Mouse (Mus musculus) embryo, embryonic 11 days (tissue): ENCODE data around the gene C2cd4d.
A peak's percentile ranks its signal among the peaks of the same experiment; 100 is the strongest.

Experiments
- DNase-seq: peaks from one replicate; pipeline ENCODE4 v3.0.0-alpha.2; 2015

The C2cd4d gene

DNA sequence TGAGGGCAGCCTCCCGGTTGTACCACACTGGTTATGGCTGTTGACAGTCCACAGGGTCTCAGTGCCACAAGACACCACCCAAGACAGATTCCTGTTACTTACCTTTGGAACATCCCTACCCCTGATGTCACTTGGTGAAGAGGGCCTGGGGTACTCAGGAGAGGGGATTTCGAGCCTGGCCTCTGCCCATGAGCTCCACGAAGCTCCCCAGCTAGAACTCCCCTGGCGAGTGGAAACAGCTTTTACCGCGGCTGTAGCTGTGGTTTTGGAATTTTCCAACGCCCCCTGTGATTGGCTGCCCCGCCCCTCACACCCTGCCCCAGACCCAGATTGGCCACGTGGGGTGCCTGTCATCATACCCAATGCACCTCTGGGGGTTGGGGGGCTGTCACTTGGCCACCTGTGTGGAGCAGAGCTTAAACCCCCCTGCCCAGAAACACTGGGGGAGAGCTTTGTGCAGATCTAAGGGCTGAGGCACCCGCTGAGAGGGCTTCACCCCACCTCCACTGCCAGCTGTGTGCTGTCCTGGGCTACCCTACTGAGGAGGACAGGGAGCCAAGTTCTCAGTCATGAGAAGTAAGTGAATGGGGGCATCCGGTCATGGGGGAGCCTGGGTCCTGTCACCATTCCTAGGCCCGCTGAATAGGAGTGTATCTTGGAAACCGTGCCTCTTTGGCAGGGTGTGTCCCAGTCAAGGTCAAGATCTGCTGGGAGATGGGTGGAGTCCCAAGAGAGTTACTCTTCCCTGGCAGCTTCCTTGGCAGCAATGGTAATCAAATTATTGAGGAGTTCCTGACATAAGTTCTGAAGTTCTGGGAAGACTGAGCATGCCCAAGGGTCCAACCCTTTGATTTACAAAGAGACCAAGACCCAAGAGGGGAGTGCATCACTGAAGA, 15.0 kb downstream of the C2cd4d start:
- DNase-seq, result no peak

DNA sequence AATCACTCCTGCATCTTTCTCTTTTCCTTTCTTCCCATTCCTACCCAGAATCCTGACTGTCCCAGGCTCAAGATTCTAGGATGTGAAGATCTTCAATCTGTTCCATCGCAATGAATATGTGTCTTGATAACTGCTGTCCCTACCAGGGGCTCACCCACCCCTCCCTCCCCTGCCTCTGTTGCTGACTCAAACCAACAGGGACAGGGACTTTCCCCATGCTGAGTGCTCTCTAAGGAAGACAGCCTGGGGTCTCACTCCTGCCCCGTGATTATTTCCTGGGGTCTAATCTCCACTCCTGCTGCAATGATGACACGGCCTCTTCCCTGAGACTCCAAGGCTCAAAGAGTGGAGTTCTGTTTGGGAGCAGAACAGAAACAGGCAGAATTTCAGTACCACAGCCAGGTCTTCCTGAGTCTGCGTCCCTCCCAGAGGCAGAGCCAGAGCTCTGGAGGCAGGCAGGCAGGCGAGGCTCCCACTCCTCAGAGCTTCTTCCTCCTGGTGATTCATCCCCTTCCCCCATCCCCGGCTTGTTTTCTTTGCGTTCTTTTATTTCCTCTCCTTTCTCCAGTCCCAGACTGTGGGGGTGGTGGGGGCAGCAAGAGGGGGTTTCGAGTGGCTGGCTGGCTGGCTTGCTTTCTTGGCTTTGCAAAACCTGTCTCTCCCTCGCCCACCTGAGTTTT, 17.7 kb downstream of the C2cd4d start:
- peak; percentile 26 for DNase-seq

DNA sequence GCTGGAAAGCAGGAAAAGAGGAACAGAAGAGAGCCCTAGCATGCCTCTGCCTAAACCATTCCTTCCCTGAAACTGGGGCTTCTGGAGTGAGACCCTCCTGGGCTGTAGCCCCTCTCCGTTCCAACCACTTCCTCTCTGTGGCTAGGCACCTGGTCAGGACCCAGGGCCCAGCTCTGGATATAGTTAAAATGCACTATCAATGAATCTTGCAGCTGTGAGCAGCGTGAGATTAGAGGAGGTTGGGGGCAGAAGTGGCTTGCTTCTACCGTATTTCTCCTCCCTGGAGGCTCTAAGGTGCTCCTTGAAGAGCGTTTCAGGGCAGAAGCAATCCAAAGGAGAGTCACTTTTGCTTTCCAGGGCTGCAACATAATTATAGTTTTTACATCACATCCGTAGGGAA, 20.1 kb downstream of the C2cd4d start:
- no peak for DNase-seq

DNA sequence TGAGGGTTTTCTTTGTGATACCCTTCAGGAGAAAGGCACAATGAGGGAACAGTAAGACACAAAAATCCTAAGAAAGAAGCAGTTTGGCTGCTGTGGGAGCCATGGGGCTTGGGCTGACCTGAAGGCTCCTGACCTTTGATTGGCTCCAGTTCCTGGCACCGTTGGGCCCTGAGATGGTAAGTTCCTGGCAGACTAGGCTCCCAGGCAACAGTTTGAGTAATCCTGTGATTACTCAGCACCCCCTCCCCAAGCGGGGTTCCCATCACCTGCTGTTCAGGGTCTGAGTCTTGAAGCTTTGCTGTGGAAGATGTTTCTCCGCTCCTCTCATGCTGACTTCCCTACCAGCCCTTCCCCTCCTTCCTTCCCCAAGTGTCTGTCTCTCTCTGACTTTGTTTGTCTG, 21.2 kb downstream of the C2cd4d start:
- DNase-seq, result no peak

DNA sequence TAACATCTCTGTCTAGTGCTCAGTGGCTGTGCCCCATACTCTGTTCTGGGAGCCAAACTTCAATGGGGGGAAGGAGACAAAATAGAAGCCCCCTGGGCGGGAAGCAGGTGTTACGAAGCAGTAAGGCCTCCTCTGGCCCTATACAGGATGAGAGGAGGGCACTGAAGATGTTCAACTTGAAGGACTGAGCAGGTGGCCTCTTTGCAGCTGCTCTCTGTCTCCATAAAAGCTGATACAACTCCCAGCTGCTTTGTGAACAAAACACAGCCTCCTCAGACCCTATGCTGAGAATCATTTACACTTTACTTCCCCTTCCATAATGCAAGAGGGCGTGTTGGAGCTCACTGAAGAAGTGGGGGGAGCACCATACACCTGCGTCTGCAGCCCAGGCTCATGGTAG, 24.4 kb downstream of the C2cd4d start:
- DNase-seq, result no peak

DNA sequence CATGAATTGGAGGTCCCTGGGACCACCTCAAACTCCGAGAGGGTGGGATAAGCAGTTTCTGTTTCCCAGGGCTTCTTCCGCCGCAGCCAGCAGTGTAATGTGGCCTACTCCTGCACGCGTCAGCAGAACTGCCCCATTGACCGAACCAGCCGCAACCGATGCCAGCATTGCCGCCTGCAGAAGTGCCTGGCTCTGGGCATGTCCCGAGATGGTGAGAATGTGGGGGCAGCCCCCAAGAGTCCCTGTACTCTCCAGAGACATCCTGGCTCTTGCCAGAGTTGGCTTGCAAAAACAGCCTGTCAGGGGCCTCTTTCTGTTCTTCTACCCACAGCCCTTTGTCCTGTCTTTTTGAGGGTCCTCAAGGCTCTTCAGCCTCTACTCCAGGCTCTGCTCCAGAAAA, 25.2 kb downstream of the C2cd4d start:
- no peak for DNase-seq

DNA sequence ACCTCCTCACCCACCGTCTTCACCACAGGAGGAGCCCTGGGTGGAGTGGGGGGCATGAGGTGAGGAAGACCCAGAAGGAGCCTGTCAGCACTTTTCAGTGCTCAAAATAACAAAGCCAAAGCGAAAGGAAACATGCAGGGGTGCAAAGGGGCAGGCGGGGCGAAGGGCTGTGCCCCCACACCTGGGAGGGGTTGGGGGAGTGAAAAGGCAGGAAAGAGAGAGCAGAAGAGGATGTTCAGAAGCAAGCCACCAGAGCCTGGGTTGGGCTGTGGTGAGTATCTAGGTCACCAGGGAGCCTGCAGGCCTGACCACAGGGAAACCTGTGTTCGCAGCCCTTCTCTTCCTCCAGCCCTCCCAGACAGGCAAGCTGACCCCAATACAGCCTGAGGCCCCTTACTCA, 25.8 kb downstream of the C2cd4d start:
- no peak for DNase-seq

DNA sequence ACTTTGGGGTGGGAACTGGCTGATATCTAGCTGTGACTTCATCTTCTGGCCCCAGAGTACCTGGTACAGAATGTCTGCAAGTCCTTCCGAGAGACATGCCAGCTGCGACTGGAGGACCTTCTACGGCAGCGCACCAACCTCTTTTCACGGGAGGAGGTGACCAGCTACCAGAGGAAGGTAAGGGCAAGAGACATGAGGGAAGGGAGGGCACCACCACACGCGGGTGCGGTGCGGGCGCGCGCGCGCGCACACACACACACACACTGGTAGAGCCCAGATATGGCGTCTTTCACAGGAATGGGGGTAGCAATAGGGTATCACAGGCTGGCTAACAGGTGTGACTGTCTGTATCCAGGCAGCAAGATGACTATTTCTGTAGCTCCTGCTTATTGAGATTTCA, 27.2 kb downstream of the C2cd4d start:
- DNase-seq, result no peak

DNA sequence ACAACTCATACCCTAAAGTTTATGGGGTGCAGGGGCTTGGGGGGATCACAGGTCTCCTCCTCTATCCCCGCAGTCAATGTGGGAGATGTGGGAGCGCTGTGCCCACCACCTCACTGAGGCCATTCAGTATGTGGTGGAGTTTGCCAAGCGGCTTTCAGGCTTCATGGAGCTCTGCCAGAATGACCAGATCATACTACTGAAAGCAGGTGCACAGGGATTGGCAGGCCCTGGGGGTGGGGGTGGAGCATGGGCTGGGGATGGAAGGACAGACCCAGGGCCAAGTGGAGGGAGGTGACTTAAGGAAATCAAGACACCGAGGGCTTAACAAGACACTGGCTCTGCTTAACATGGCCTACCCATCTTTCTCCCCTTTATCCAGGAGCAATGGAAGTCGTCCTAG, 28.8 kb downstream of the C2cd4d start:
- DNase-seq, result no peak

DNA sequence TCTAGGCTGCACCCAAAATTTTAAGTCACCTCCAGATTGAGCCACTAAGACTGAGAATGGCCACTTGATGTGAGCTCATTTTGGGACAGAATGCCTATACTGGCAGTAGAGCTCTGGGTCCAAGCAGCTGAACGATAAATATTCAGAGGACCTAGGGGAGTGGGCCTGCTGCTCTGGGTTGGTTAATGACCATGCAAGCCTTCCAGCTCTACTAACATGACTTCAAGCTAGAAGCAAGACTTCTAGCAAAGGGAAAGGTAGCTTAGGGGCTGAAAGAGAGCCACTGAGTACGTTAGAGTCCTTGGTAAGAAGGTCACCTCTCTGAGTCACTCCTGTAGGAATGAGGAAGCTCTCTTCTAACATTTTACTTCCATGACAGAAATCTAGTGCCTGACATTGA, 29.9 kb downstream of the C2cd4d start:
- DNase-seq, result no peak

DNA sequence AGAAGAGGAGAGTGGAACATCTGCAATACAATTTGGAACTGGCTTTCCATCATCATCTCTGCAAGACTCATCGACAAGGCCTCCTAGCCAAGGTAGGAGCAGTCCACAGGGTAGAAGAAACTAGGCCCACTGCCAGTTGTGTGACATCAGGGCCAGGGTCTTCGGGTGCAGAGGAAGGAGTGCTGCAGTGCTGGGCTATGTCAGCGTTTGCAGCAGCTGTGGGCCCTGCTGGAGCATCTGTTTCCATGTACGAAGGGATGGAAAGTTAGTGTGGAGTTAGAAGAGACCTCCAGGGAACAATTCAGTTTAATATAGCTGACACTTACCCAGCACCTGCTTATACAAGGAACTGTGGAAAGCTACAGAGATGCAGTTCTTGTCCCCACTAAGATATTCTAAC, 30.8 kb downstream of the C2cd4d start:
- DNase-seq, result no peak

DNA sequence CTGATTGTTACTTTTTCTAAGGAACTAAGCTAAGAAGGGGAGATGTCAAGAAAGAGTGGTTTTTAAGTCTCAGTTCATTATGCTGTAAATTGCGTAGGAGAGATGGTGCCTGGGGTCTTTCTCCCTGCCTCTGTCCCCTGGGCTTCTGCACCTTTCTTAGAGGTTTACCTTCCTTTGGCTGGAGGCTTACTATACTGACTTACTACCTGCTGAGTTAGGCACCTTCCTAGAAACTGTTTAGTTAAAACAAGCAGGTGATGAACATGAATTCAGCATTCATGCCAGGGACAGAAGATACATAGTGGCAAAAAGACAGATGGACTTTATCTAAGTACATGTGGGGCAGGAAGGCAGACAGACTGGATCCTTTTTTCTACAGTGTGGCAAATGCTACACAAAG, 34.1 kb downstream of the C2cd4d start:
- DNase-seq, result no peak

DNA sequence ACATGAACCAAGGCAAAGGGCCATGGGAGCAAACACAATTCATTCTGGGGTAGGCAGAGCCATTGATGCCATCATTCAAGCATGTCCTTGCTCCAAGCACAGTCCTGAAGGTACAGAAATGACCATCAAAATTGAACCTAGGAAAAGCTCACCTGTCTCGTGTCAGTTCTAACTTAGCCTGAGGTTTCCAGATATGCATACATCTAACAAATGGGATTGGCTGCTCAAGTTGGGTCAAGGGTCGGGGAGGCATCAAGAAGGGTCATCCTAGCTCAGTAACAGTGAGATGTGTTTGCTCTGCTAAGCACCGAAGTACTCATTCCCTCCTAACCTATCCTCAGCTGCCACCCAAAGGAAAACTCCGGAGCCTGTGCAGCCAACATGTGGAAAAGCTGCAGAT, 34.6 kb downstream of the C2cd4d start:
- DNase-seq, result no peak

DNA sequence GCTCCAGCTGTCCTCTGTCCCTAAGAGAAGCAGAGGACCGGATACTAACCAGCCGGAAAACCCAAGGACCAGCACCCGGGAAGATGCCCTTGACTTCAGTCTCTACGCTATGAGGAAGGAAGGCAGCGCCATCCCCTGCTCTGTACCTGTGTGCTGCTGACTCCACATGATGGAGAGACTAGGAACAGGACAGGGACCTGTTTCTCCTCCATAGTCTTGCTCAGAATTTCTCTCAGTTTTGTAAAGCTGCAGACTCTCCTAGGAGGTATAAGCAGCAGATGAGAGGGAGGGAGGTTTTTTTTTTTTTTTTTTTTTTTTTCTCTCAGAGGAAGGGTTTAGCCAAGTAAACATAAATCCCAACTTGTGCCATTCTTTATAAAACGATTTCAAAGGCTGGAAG, 36.0 kb downstream of the C2cd4d start, which contains the start of gene Lingo4:
Lingo4 (plus strand) TSS at position 301 of the 400 bp plus-strand sequence.
- DNase-seq, result no peak

DNA sequence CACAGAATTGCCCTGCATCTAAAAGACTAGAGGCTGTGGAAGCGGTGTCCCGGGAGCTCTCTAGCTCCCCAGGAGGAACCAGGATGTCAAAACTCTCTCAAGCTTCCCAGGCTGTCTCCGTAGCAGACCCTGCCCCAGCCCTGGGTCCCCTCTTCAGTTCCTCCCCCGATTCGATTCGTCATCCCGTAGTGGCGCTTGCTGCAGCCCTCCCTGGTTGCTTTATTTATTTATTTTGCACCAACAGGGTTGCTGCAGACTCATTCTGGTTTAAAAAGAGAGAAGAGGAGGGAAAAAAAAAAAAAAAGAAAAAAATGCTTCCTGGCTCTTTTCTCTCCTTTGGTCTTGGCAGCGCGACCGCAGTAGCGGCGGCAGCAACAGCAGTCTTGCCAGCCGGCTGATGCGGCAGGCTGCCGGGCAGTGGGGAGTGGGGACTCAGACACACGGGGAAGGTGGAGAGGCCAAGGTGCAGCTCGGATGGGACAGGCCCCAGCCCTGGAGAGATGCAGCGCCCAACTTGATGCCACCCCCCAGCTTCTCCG, 36.8 kb downstream of the C2cd4d start:
- DNase-seq, result peak; percentile 72

DNA sequence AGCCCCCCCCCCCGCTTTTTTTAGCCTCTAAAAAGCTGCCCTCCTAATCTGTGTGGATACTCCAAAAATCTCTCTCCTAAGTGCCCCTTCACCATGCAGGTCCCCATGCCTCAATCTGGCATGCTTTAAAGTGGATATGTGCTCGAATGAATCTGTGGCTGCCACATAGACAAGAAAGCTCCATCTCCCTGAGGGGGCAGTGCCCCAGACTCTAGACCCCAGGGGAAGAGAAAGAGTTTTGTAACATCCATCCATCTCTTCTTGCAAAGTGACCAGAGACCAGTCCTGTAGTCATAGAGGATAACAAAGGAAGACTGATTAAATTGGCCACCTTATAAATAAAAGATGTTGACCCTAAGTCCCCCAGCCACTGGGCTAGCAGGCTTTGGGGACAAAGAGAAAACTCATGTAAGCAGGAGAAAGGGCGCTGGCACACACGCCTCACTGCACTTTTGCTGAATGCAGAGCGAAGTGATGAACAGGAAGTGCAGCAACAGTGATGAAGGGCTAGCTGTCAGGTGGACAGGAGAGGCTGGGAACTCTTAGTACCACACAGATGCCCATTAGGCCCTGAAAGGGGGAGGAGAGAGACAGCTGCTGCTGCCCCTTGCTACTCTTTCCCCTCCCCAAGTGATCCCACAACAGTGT, 37.5 kb downstream of the C2cd4d start:
- peak; percentile 53 for DNase-seq

DNA sequence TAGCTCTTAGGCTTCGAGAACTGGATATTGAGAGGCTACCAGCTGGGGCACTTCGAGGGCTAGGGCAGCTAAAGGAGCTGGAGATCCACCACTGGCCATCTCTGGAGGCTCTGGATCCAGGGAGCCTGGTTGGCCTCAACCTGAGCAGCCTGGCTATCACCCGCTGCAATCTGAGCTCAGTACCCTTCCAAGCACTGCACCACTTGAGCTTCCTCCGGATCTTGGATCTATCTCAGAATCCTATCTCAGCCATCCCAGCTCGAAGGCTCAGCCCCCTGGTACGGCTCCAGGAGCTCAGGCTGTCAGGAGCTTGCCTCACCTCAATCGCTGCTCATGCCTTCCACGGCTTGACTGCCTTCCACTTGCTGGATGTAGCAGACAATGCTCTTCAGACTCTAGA, 40.2 kb downstream of the C2cd4d start:
- no peak for DNase-seq

DNA sequence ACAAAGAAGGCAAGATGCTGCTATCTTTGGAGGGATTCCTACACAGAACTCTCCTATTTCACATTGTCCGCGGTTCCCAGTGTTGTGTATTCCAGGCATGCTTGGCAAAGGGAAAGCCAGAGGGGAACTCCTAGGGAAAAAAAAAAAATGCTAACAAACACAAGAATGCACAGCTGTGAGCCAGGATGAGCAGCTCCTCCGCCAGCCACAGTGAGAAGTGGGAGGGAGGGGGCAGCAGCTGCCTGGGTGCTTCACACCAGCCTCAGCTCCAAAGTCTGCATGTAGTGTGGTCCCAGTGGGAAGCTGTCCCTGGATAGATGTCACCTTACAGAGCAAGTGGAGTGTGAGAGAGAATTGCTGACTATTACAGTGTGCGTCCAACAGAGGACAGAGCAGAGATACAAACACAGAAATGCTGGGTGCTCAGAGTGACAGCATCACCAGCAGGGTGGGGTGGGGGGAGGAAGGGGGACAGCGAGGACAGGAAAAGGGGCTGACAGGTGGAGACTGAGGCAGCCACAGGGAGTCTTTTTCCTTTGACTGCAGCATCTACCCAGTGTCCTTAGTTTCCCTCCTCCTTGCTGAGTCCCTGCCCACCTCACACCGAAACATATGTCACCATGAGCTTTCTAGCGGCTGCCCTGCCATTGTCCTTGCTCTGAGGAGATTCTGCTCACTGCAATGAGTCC, 42.3 kb downstream of the C2cd4d start:
- peak; percentile 17 for DNase-seq

DNA sequence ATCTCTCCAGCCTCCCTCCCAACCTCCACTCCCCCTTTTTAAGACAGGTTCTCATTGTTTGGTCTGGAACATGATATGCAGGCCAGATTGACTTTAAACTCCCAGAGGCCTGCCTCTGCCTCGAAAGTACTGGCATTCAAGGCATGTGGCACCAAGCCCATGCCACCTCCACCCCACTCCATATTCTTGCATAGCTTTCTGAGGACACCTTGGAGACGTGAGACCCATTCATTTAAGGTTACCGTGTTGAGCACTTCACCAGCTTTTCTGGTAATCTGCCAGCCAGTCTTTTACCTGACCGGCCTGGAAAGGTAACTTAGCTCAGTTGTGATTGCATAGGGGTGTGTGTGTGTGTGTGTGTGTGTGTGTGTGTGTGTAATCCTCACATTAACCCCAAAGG, 43.3 kb downstream of the C2cd4d start:
- DNase-seq, result no peak

DNA sequence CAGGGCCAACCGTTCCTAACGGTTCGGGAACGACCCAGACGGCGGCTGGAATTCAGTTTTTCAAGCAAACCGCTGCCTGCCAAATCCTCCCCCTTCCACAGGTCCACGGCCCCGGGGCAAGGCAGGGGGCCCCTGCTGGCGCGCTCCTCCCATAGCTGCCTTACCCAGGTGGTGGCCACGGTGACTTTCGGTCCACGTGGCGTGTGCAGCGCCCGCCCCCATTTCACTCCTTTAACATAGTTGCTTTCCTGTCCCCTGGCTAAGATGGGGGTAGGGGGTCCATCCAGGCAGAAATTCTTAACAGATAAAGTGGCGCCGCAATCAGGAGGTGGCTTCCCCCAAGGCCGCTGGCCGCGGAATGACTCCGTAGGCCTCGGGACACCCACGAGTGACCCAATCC, 50.3 kb downstream of the C2cd4d start:
- DNase-seq, result no peak

DNA sequence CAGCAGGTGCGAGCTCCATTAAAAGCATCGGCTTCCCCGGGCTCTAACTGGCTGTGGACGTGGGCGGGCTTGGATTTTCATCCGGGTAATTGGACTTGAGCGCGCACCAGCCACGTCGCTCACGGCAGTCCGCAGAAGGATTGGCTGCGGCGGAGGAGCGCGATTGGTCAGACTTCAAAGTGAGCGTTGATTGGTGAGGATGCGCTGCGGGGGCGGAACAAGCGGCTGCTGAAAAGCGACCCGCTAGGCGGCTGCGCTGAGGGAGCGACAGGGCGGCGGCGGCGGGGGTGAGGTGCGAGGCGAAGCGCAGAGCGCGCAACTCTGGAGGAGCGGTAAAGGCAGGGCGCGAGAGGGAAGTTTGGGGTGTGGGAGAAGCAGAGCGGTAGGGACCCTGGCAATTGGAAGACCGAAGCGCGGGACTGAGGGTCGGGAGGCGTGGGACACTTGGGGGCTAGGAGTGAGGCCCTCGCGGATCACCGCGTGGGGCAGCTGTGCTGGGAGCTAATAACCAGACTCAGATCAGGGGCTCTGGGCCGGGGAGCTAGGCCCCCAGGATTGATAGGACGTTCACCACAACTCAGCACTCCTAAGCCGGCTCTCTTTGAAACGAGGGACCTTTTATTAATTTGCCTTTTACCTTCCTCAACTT, 50.9 kb downstream of the C2cd4d start, which contains the start of gene Tdrkh:
Tdrkh (plus strand) TSS at position 243 of the 649 bp plus-strand sequence.
- peak; percentile 97 for DNase-seq
